Mouse (Mus musculus) myocyte (in vitro differentiated cells): ENCODE measurements at regions not wholly inside any gene's neighbourhood (a gene's known extent, or its start where the extent isn't known, plus 50 kb on each side); places are given as distances from the start of the nearest gene placed in this dataset.
A peak's percentile ranks its signal among the peaks of the same experiment; 100 is the strongest.

Experiments
- H3K27me3 ChIP-seq: one replicate; pipeline ENCODE4 v1.6.1; 2011; ENCODE audit not compliant: control insufficient read depth, insufficient read depth, insufficient read length
- H3K36me3 ChIP-seq: one replicate; pipeline ENCODE4 v1.6.1; 2011; ENCODE audit not compliant: control insufficient read depth, insufficient read depth
- H3K4me2 ChIP-seq: one replicate; pipeline ENCODE4 v1.6.1; 2011; ENCODE audit warnings: low read depth, control low read depth
- H3K4me3 ChIP-seq: one replicate; pipeline ENCODE4 v1.5.1; 2011; ENCODE audit warnings: mild to moderate bottlenecking, control low read depth, moderate library complexity
- H3K79me2 ChIP-seq: one replicate; pipeline ENCODE4 v1.6.1; 2011; ENCODE audit not compliant: control insufficient read depth, insufficient read depth
- H3ac ChIP-seq: one replicate; pipeline ENCODE4 v1.6.1; 2011; ENCODE audit not compliant: control insufficient read depth, insufficient read length
- CEBPB ChIP-seq: IDR thresholded peaks from 2 replicates; pipeline ENCODE4 v1.6.1; 2011; ENCODE audit warnings: mild to moderate bottlenecking, moderate library complexity; ENCODE audit not compliant: poor library complexity, insufficient read depth, severe bottlenecking
- E2F4 ChIP-seq: IDR thresholded peaks from one replicate; pipeline ENCODE4 v1.6.1; 2011; ENCODE audit warnings: mild to moderate bottlenecking, control low read depth, moderate library complexity; ENCODE audit not compliant: insufficient read depth
- MAX ChIP-seq: IDR thresholded peaks from one replicate; pipeline ENCODE4 v1.6.1; 2011; ENCODE audit warnings: low read depth, mild to moderate bottlenecking, control low read depth
- MYOD1 ChIP-seq, 3 experiments: IDR thresholded peaks; one replicate each; pipeline ENCODE4 v1.6.1; 2011; ENCODE audit warnings: control low read depth in 2 of 3, low read depth in 2 of 3, mild to moderate bottlenecking in 2 of 3, moderate library complexity in 1 of 3; ENCODE audit not compliant: insufficient read length in 2 of 3, control insufficient read depth in 1 of 3
- MYOG ChIP-seq, 3 experiments: IDR thresholded peaks; one replicate each; pipeline ENCODE4 v1.6.1; 2011; ENCODE audit warnings: control low read depth in 2 of 3, low read depth in 2 of 3, mild to moderate bottlenecking in 2 of 3; ENCODE audit not compliant: insufficient read length in 2 of 3, control insufficient read depth in 1 of 3, insufficient read depth in 1 of 3
- POLR2A ChIP-seq: IDR thresholded peaks from one replicate; pipeline ENCODE4 v1.6.1; 2011; ENCODE audit warnings: low read depth, mild to moderate bottlenecking, control low read depth, moderate library complexity; ENCODE audit not compliant: insufficient read length
- POLR2AphosphoS2 ChIP-seq: IDR thresholded peaks from one replicate; pipeline ENCODE4 v1.6.1; 2011; ENCODE audit warnings: low read depth, control low read depth; ENCODE audit not compliant: insufficient read length
- REST ChIP-seq: IDR thresholded peaks from one replicate; pipeline ENCODE4 v1.6.1; 2011; ENCODE audit warnings: mild to moderate bottlenecking, control low read depth, moderate library complexity; ENCODE audit not compliant: insufficient read depth, insufficient read length
- SRF ChIP-seq: IDR thresholded peaks from one replicate; pipeline ENCODE4 v1.6.1; 2011; ENCODE audit warnings: low read depth; ENCODE audit not compliant: control insufficient read depth, insufficient read length
- TCF12 ChIP-seq: IDR thresholded peaks from one replicate; pipeline ENCODE4 v1.6.1; 2011; ENCODE audit warnings: mild to moderate bottlenecking, control low read depth; ENCODE audit not compliant: poor library complexity, insufficient read depth, severe bottlenecking
- TCF3 ChIP-seq: IDR thresholded peaks from one replicate; pipeline ENCODE4 v1.6.1; 2011; ENCODE audit warnings: low read depth, control low read depth; ENCODE audit not compliant: insufficient read length
- USF1 ChIP-seq: IDR thresholded peaks from one replicate; pipeline ENCODE4 v1.6.1; 2011; ENCODE audit warnings: low read depth, mild to moderate bottlenecking, control low read depth, moderate library complexity

DNA sequence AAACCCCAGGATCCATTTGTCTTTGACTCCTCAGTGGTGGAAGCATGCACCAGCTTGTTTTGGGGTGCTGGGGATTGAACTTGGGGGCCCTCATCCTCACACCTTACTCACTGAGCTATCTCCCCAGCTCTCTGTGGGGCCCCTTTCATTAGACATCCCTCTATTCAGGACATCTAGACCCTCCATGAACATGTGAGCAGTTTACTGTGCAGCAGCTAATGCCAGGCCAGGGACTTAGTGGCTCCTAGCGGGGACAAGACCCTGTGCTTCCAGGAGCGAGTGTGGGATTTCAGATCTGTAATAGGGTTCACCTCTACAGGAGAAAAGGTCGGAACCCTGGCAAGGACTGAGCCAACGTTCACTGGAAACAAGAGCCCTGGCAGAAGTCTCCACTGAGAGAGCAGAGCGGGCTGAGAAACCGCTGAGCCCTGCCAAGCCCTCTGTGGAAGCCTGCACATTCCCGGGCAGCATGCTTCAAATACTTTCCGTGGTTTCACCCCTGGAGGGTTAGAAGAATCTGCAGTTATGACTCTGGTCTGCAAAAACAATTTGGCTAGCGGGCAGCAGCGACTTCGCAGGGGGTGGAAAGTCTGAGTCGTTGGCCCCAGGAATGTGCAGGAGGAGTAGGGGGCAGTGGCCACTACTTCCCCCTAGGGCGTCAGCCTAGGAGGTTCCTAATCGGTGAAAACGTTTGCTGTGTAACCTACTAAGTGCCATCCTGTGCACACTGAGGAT, 125.6 kb downstream of the Smad6 start:
- H3K4me3 ChIP-seq, result no peak overlapping the region
- no peaks in the 10 kb centered on the region for H3K36me3 ChIP-seq
- no peaks in the 10 kb centered on the region for H3K27me3 ChIP-seq
- TF ChIP-seq MYOG (IDR thresholded peaks at IDR 0.05; ENCODE audit: control insufficient read depth in 1 of 3, insufficient read depth in 1 of 3, insufficient read length in 2 of 3, low read depth in 2 of 3) (peak in 1 of 3 experiments; percentile 50), TCF12 (no peak)
- H3K4me2 ChIP-seq, result peak overlapping the region; percentile 62
- no peaks in the 10 kb centered on the region for H3K79me2 ChIP-seq
- H3ac ChIP-seq, result no peak overlapping the region

DNA sequence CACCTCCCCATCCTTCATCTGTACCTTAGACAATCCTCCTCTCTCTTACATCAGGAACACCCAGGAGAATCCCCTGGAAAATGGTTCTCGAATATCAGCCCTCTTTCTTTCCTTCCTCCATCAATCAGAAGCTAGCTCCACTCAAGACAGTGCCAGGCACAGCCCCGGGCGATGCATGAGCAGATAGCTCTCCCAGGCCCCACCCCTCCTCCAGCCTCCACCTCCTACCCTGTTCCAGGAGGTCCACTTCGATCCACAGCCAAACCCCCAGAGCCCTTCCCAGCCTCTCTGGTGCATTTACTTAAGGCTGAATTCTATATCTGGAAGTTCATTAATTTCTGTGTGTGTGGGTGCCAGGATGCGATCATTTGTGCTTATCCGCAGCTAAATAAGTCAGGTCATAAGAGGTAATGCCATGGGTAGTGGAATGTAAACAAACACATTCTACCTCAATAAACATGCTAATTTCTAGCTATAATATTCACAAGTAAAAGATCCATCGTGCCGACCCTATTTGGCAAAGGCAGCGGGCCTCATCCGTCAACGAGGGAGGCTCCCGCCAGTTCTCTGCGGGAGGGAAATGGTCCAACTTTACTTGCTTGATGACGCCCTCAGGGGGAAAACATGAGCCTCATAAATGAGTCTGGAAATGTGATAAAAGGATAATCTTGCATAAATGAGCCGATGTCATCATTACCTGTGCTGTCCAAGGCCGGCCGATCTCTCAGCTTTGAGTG, 129.5 kb downstream of the Smad6 start:
- Histone ChIP-seq H3ac (no peak overlapping the region), H3K36me3 (no peaks in the 10 kb centered on the region), H3K27me3 (no peaks in the 10 kb centered on the region), H3K4me2 (no peak overlapping the region), H3K79me2 (no peaks in the 10 kb centered on the region), H3K4me3 (no peak overlapping the region)
- TF ChIP-seq MYOG (IDR thresholded peaks at IDR 0.05; ENCODE audit: control insufficient read depth in 1 of 3, insufficient read depth in 1 of 3, insufficient read length in 2 of 3, low read depth in 2 of 3), result no peak

DNA sequence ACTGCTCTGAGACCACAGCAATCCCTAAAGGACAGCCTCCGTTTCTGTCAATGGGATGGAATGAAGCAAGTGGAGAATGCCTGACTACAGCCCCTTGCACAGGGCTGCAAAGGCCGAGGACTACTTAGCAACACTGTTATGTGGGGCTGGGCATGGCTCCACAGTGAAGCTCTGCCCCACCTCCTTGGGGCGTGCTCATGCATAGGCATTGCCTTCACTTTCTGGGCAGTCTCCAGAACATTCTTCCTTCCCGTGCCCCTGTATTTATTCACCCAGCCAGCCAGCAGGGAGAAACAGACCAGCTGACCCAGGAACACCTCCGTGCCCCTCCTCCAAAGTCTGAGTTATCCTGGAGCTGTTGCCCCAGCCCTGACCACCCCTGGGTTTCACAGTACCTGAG, 131.1 kb downstream of the Smad6 start:
- Histone ChIP-seq H3K27me3 (no peaks in the 10 kb centered on the region), H3K4me2 (no peak overlapping the region), H3K4me3 (no peak overlapping the region), H3ac (no peak overlapping the region), H3K36me3 (no peaks in the 10 kb centered on the region), H3K79me2 (no peaks in the 10 kb centered on the region)
- no peak for TF ChIP-seq SRF
- TF ChIP-seq TCF3, result no peak
- no peak for TF ChIP-seq CEBPB
- no peak for TF ChIP-seq MYOD1 (IDR thresholded peaks at IDR 0.05; ENCODE audit: control insufficient read depth in 1 of 3, insufficient read length in 2 of 3, low read depth in 2 of 3)
- TF ChIP-seq POLR2AphosphoS2, result no peak
- TF ChIP-seq MAX, result no peak
- TF ChIP-seq TCF12, result no peak

DNA sequence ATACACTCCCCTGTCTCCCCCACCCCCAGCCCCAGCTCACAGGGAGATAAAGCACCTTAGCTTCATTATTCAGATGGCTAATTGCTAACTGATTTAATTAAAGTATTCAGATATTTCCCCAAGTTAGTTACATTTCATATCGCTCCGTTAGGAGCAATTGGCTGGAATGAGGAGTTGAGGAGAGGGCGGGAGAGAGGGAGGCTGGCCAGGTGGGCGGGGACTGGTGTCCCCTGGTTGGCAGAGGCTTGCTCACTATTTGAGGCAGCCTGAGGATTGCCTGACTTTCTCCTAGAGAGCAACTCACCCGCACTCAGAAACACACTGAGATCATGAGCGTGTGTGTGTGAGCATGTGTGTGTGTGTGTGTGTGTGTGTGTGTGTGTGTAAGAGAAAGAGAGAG, 131.8 kb upstream of the Smad3 start:
- Histone ChIP-seq H3K36me3 (no peaks in the 10 kb centered on the region), H3K27me3 (no peaks in the 10 kb centered on the region), H3K79me2 (no peaks in the 10 kb centered on the region), H3K4me2 (no peak overlapping the region), H3K4me3 (no peak overlapping the region), H3ac (no peak overlapping the region)
- no peak for TF ChIP-seq TCF12
- TF ChIP-seq E2F4, result no peak
- no peak for TF ChIP-seq MYOD1 (IDR thresholded peaks at IDR 0.05; ENCODE audit: control insufficient read depth in 1 of 3, insufficient read length in 2 of 3, low read depth in 2 of 3)
- no peak for TF ChIP-seq MAX
- TF ChIP-seq CEBPB, result no peak
- TF ChIP-seq POLR2A, result no peak
- no peak for TF ChIP-seq POLR2AphosphoS2
- TF ChIP-seq MYOG (IDR thresholded peaks at IDR 0.05; ENCODE audit: control insufficient read depth in 1 of 3, insufficient read depth in 1 of 3, insufficient read length in 2 of 3, low read depth in 2 of 3), result no peak
- no peak for TF ChIP-seq SRF
- no peak for TF ChIP-seq REST
- no peak for TF ChIP-seq USF1

DNA sequence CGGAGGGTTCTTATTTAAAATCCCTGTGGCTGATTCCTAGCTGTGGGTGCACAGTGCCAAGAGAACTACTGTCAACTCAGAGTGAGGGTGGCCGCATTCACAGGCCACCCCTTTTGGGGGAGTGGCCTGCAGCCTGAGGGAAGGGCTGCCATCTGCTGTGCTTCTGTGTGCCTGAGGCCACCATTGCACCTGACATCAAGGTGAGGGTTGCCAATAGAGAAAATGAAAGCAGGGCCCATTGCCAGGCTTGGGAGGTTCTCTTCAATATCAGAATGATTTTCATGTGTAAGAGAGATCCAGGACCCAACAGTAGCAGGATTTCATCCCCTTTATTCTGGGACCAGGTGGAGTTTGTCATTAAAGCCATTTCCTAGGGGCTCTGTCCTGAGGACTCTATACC, 127.2 kb upstream of the Smad3 start:
- Histone ChIP-seq H3K79me2 (no peaks in the 10 kb centered on the region), H3K4me2 (no peak overlapping the region), H3K36me3 (no peaks in the 10 kb centered on the region)

More for the DNA sequence above, 127.2 kb upstream of the Smad3 start:
- no peaks in the 10 kb centered on the region for H3K27me3 ChIP-seq
- no peak overlapping the region for H3K4me3 ChIP-seq
- TF ChIP-seq POLR2A (no peak), TCF12 (no peak), MYOD1 (IDR thresholded peaks at IDR 0.05; ENCODE audit: control insufficient read depth in 1 of 3, insufficient read length in 2 of 3, low read depth in 2 of 3) (no peak), MYOG (IDR thresholded peaks at IDR 0.05; ENCODE audit: control insufficient read depth in 1 of 3, insufficient read depth in 1 of 3, insufficient read length in 2 of 3, low read depth in 2 of 3) (no peak), SRF (no peak), TCF3 (no peak), MAX (no peak), POLR2AphosphoS2 (no peak), REST (no peak), USF1 (no peak), CEBPB (no peak), E2F4 (no peak)
- H3ac ChIP-seq, result no peak overlapping the region
